Mouse (Mus musculus) neural tube, embryonic 10.5 days (tissue): Measurements from ENCODE around the gene Mllt3.
"Not testable (repeated sequence)": the region's sequence is repeated elsewhere in the genome, so short reads cannot be mapped to it uniquely, and the experiment has no call there.

ENCODE experiments used
- DNase-seq: peaks from one replicate; pipeline ENCODE4 v3.0.0-alpha.2; 2017; ENCODE audit warnings: low spot score; ENCODE audit errors: extremely low spot score

Mllt3 gene

GRCm38 (mm10) chr4:88012774-88013173, 20.4 kb downstream of the Mllt3 start:
- DNase-seq = no peak

- DNase-seq = no peak
Measured at GRCm38 (mm10) chr4:88011870-88012572, 21.1 kb downstream of the Mllt3 start.

DNA sequence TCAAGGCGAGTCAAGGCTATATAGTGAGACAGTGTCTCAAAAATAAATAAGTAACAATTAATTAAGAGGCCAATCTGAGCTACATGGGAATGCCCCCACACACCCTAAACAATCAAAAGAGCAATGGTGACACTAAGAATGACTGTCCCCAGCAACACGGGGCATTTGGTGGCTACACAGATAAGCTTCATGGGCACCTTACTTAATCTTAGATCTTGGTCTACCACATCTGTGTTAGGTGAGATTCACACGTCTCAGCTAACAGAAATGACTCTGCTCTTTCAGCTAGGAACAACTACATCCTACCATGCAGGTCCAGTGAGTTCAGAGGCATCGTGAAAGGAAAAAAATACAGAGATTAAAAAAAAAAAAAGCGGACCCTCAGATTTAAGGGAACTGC, 22.7 kb downstream of the Mllt3 start:
- DNase-seq = no peak

GRCm38 (mm10) chr4:88005801-88006200, 27.4 kb downstream of the Mllt3 start:
- DNase-seq = no peak

DNA sequence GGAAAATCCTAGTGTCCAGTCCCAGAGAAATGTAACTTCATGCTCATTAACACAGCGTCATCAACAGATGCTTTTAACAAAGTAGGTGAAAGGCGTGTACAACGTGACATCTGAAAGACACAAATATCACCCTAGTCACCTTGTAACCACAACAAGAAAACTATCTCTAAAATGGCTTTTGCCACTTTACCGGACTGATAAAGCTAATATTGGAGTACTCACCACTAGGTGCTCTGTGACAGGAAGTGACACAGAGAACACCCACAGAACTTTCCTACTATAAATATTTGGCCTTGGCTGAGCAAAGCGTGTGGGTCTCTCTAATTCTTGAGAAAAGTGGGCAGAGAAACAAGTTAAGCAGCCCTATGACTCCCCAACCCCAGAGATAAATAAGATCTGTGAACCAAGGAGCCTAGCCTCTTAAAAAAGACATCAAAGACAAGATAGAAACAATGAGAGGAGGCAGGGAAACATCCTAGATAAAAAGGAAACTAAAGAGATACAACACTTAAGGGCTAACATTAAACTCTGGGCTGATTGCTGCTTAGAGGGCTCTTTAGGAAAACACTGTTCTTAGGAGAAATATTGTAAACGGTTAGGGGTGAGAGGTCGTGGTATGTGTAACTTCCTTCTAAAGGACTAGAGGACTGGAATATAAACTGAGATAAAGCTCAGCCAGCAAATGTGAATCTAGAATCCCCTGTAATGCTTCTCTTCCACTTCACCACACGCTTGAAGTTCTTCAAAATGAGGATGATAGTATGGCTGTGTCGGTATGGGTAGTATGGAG, 29.8 kb downstream of the Mllt3 start:
- no peak for DNase-seq

GRCm38 (mm10) chr4:87991710-87992109, 41.5 kb downstream of the Mllt3 start:
- no peak for DNase-seq

DNA sequence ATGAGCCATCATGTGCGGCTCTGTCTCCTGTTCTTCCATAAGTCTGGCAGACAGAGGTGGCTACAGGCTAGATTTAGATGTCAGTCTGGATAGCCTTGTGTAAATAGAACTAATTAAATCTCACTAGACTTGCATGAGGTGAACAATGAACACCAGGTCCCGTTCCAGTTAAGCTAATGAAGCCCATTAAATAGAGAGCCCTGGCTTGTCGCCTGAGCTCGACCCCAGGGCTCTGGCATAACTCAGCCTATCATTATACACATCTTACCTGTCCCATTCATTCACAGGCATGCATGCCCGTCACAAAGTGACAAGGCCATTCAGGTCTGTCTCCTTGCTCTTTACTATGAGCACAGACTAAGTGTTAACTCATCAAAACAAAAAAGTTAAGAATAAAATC, 42.2 kb downstream of the Mllt3 start:
- DNase-seq = no peak

DNA sequence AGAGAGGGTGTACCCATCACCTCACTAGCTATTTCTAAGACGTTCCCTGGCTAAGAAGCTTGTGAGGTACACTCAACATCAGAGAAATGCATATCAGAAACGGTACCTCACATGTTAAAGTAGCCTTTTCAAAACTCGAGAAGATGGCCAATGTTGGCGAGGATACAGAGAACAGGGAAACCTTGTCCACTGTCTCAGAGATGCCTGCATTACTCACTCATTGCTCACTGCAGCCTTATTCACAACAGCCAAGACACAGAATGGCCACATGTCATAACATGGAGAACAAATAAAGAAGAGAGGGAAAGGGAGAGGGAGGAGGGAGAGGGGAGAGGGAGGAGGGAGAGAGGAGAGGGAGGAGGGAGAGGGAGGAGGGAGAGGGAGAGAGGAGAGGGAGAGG, 47.9 kb downstream of the Mllt3 start:
- no peak for DNase-seq

- DNase-seq = no peak
Measured at GRCm38 (mm10) chr4:87984589-87984988, 48.6 kb downstream of the Mllt3 start.

DNA sequence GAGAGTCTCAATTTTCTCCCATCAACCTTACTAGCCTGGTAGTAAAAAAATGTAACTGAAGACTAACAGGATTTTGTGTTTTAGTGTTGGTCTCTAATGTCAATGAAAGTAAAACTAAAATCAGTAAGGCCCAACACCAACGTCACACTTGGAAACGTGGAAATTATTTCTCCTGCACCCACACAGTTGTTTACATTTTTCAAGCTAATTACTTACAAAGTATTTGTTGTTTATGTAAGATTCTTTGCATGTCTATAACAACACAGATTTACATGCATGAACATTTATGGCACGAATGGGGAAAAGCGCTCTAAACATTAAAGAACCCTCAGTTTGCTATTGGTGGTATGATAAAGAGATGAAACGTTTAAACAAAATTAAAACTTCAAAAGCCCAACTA, 49.1 kb downstream of the Mllt3 start:
- DNase-seq = no peak

DNA sequence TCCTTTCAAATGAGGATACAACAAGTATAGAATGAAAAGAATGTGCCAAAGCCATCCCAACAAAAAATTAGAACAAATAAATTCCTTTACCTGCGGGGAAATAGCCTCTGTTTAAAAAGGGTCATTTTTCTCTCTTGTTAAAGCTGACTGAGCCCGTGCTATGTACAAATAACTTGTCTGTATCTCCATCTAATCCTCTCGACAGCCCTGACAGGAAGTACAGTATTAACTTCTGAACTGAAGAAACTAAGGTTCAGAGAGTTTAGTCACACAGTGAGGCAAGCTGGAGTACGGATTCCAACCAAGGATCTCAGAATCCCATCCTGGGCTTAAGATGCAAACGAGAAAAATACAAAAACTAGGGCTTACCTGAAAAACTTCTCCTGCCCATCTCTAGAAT, 50.6 kb downstream of the Mllt3 start:
- DNase-seq = no peak

DNA sequence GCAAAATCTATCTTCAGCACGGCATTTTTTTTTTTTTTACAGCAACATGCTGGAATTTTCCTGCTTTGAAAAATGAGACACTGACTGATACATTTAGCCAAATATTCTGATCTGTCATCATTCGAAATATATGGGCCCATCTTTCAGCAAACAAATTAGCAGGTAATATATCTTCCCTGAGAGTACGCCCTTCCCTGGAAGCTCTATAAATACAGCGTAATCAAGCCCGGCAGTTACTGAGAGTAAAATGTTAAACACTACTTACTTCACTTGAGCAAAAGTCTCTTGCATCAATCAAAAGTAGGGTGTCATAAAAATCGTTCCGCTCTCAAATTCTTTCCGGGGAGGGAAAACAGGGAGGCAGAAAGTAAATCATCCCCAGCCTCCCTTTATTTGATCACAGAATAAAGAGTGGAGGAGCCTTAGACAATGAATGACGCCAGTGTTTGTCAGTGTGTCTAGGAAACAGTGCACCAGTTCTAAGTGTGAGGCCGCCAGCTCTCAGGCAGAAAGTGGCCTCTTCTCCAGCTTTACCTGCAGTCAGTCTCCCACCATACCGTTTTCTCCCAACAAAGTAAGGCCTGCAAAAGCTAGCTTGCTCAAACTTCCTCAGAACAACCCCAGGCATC, 55.2 kb downstream of the Mllt3 start:
- DNase-seq = no peak

DNA sequence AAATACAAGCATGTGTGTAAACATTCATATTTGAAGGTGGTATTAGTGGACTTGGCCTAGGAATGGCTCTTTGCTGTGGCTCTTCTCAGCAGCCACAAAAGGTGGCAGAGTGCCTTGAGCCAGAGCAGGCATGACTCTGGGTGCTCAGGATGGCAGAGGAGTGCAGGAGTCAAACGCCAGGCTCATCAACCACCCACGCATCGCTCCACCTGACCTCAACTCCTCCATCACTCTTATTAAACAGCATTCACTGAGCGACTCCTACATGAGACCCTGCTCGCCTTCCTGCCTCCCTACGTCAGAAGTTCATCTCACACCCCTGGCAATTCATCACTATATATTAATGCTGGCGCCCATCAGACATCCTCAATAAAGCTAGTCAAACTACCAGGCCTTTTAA, 67.3 kb downstream of the Mllt3 start:
- no peak for DNase-seq

DNA sequence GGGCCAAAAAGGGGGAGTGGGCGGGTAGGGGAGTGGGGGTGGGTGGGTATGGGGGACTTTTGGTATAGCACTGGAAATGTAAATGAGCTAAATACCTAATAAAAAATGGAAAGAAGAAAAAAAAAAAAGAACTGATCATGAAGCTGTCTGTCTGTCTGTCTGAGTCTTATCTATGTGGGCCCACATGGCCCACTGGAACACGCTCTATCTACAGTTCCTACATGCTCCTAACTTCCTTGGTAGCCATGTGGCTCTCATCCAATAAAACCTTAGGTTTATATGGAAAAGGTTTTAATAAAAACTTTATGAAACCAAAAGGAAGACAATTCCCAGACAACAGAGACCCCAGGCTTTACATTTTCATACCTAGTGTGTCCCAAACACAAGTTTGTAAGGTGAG, 68.3 kb downstream of the Mllt3 start:
- not testable (repeated sequence) for DNase-seq

DNA sequence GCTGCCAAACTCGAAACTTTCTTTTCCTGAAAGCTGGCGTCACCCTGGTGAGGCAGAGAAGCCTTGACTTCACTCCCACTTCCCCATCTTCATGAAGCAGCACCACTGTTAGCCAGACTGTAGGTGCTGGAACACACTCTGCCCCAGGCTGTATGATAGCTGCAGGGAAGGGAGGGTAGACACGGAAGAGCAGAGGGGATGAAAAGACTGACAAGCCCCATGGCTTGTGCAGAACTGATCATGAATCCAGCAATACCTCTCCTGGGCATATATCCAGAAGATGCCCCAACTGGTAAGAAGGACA, 69.4 kb downstream of the Mllt3 start:
- no peak for DNase-seq

DNA sequence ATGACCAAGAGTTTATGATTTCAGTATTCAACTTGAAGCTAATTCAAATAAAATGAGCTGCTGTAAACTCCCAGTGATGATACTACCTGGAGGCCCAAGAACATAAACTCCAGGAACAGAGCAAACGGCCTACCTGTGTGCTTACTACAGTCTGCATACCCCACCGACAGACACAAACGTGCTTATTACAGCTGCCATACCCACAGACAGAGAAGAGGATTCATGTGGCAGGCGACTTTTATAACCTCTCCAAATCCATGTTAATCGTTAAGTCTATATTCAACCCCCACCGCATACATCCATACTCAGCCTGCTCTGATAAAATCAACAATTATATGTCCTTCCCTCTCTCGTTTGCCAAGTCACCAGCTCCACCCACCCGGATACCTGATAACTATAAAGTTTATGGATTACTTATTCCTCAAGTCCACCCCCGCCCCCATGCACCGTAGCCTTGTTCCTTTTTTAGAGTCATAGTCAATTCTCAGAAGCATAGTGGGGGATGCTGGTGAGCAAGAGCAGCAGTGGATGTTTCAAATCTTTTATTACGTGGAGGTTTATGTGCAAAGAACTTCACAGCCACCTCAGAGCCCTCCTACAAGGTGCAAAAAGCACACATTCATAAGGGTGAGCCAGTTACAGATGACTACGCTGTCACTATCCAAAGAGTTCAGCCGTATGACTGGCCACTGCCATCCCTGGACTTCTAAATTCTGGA, 70.0 kb downstream of the Mllt3 start:
- DNase-seq = no peak

- no peak for DNase-seq
Measured at GRCm38 (mm10) chr4:87961872-87962271, 71.3 kb downstream of the Mllt3 start.

DNA sequence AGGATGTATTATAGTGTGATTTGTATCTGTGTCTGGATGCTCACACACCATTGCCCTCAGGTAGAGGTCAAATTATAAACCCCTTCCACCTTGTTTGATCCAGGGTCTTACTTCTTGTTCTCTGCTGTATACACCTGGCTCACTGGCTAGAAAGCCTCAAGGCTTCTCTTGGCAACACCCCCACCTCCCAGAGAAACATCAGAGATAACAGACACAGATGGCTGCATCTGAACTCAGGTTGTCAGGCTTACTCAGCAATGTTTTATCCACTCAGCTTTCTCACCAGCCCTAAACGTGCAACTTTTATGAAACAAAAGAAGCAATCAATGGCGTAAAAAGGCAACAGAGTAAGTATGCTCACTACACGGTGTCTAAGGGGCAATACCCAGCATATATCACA, 75.3 kb downstream of the Mllt3 start:
- DNase-seq = no peak

- DNase-seq = no peak
Measured at GRCm38 (mm10) chr4:87957198-87957597, 76.0 kb downstream of the Mllt3 start.

GRCm38 (mm10) chr4:87955132-87955531, 78.0 kb downstream of the Mllt3 start:
- DNase-seq = no peak

DNA sequence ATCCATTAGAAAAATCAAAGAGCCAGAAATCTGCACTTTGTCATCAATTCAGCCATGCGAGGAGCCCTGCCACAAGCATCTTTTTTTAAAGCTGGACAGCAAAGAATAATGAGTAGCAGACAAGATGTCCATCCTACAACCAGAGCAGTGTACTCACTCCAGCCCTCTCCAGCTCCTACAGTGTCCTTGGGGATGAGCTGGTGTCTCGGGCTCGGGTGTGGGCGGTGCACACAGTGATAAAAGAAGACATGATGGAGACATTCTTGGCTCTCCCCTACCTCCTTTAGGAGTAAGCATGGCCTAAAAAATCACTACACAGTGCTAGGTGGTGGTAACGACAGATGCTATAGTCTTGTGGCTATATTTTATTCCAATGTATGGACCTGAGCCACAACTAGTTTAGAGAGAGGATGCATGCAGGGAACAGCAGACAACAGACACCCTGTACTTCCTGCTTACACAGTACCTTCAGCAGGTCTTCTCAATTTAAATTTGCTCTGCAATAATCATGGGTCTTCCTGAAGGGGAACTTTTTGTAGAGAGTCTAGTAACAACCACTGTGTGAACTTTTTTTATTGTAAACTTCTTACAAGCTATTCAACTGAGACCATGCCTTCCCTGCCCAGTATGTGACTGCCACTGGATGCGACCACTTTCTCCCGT, 78.6 kb downstream of the Mllt3 start:
- DNase-seq = no peak

DNA sequence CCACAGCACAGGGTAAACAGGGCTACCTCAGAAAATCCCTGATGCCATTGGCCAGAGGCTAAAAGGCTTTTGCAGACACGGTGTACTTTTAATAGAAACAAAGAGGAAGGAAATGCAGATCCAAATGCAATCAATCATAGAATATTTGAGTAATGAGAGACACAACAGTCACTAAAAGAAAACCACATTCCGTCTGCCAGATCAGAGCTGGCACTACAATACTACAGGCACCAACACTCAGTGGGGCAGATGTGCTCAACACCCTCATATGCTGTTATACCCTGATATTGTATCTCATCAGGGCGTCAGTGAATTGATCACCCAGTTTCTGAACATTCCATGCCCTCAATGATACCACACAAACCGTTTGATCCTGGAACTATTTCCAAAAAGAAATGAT, 79.4 kb downstream of the Mllt3 start:
- DNase-seq = no peak
